In genomic region chr4:140580866-140581265, GRCm38 (mm10) we compare ENCODE assay signal across 13 mouse cellular contexts.
DNase-seq lines count a peak whose midpoint lies in the region; ATAC-seq and TF ChIP-seq lines count a peak whose summit lies in the region.
"Had no signal": no experiment of that assay in that cellular context is flagged by ENCODE, and none has a peak within 500 bp of the region (broad histone marks: within the 10 kb centered on the region; RNA-seq: fewer than 3 reads in every experiment).

No protein-coding gene starts in this region.

- H3K27ac ChIP-seq in layer of hippocampus, adult 2 months = peak overlapping the region; percentile 57; the same call in 1 of the 2 replicates
- peak overlapping the region; percentile 92; the same call in 1 of the 2 replicates for H3K27ac ChIP-seq in MEL (ENCODE audit: control insufficient read depth, low read depth, low read length)
- H3K27ac ChIP-seq in heart, embryonic 16.5 days (ENCODE audit: low read length) = peak overlapping the region; percentile 85
- H3K27ac ChIP-seq: kidney, embryonic 15.5 days; limb, embryonic 13.5 days had no signal

- no peaks in the 10 kb centered on the region for H3K9me3 ChIP-seq in MEL (replicated peaks; ENCODE audit: insufficient read depth, low read length)
- H3K9me3 ChIP-seq in heart, embryonic 16.5 days (replicated peaks; ENCODE audit: control insufficient read depth, low read length) = no peaks in the 10 kb centered on the region
- H3K9me3 ChIP-seq: kidney, embryonic 15.5 days; limb, embryonic 13.5 days; neural tube, embryonic 13.5 days had no signal

- TF ChIP-seq RAD21 in MEL (IDR thresholded peaks at IDR 0.05; ENCODE audit: low read depth, low read length) = no peak

- no peak overlapping the region for H3K4me3 ChIP-seq in layer of hippocampus, adult 2 months
- H3K4me3 ChIP-seq in MEL (ENCODE audit: control insufficient read depth in 1 of 2, insufficient read depth in 1 of 2, low read depth in 2 of 2, low read length in 2 of 2) = peak overlapping the region; percentile 70 to 74
- H3K4me3 ChIP-seq in heart, embryonic 16.5 days (ENCODE audit: low read length) = peak overlapping the region; percentile 49
- H3K4me3 ChIP-seq: kidney, embryonic 15.5 days; limb, embryonic 13.5 days; neural tube, embryonic 13.5 days had no signal

- H3K9ac ChIP-seq in MEL (ENCODE audit: control insufficient read depth, low read depth, low read length, poor library complexity, severe bottlenecking) = peak overlapping the region; percentile 83
- peak overlapping the region; percentile 70 for H3K9ac ChIP-seq in heart, embryonic 16.5 days (ENCODE audit: low read length)
- H3K9ac ChIP-seq: kidney, embryonic 15.5 days; neural tube, embryonic 13.5 days had no signal

- DNase-seq in cerebellum, postnatal 14 days = peak; percentile 56 to 65
- no peak for DNase-seq in cerebellum, postnatal 36 days
- no peak for DNase-seq in layer of hippocampus, adult 2 months (ENCODE audit: low spot score in 2 of 2)
- DNase-seq in layer of hippocampus, postnatal 10 days (ENCODE audit: low spot score in 2 of 2) = no peak
- DNase-seq in MEL (ENCODE audit: low read depth, low spot score) = no peak
- DNase-seq in right cerebral cortex, adult 2 months (ENCODE audit: low spot score in 2 of 2) = no peak
- no peak for DNase-seq in thymus, postnatal 36 days
- DNase-seq: right cerebral cortex, postnatal 14 days had no signal

- peaks cover 6 to 34% of the 10 kb centered on the region in 2 experiments for H3K4me1 ChIP-seq in MEL (ENCODE audit: control insufficient read depth in 1 of 2, insufficient read depth in 2 of 2, low read length in 2 of 2)
- H3K4me1 ChIP-seq in heart, embryonic 16.5 days (ENCODE audit: control insufficient read depth, insufficient read depth, low read length) = peaks cover 16% of the 10 kb centered on the region
- H3K4me1 ChIP-seq: limb, embryonic 13.5 days had no signal

- peak overlapping the region; percentile 65 for H3K4me2 ChIP-seq in heart, embryonic 16.5 days (ENCODE audit: low read depth, low read length)
- H3K4me2 ChIP-seq: kidney, embryonic 15.5 days; limb, embryonic 13.5 days; neural tube, embryonic 13.5 days had no signal

- peaks cover 0 to 5% of the 10 kb centered on the region in 2 experiments; a peak in 2 of 4 replicates for H3K36me3 ChIP-seq in MEL (ENCODE audit: control insufficient read depth in 1 of 2, insufficient read depth in 2 of 2, low read length in 2 of 2)
- peaks cover 26% of the 10 kb centered on the region for H3K36me3 ChIP-seq in heart, embryonic 16.5 days (ENCODE audit: control insufficient read depth, insufficient read depth)

- WGBS in heart, embryonic 16.5 days = 79% methylated on average over 4 of the region's 4 CpGs

- TF ChIP-seq CTCF in layer of hippocampus, adult 2 months (conservative IDR thresholded peaks at IDR 0.05) = no peak
- TF ChIP-seq CTCF in MEL (IDR thresholded peaks at IDR 0.05 in 2 of 3, conservative IDR thresholded peaks at IDR 0.05 in 1 of 3; ENCODE audit: control insufficient read depth in 1 of 3, insufficient read depth in 1 of 3, low read depth in 2 of 3, low read length in 3 of 3, poor library complexity in 1 of 3, severe bottlenecking in 1 of 3) = no peak

- H3K79me2 ChIP-seq in MEL (ENCODE audit: control insufficient read depth, insufficient read depth, low read length, poor library complexity) = peaks cover 9% of the 10 kb centered on the region

- H3K27me3 ChIP-seq in MEL (ENCODE audit: control insufficient read depth in 1 of 2, insufficient read depth in 2 of 2, low read length in 2 of 2) = no peaks in the 10 kb centered on the region
- no peaks in the 10 kb centered on the region for H3K27me3 ChIP-seq in heart, embryonic 16.5 days (ENCODE audit: control insufficient read depth, insufficient read depth, low read length)
- H3K27me3 ChIP-seq: kidney, embryonic 15.5 days; limb, embryonic 13.5 days; neural tube, embryonic 13.5 days had no signal

- ATAC-seq in heart, embryonic 16.5 days (replicated peaks; ENCODE audit: extremely low read depth, insufficient read depth, low FRiP score) = no peak
- ATAC-seq: forebrain, embryonic 14.5 days had no signal

- TF ChIP-seq POLR2A in MEL (IDR thresholded peaks at IDR 0.05; ENCODE audit: control insufficient read depth in 1 of 2, insufficient read depth in 1 of 2, low read depth in 1 of 2, low read length in 2 of 2, poor library complexity in 1 of 2) = no peak

- TF ChIP-seq EP300 in MEL (IDR thresholded peaks at IDR 0.05; ENCODE audit: low read depth in 1 of 2, low read length in 2 of 2) = no peak

TF ChIP-seq in MEL, 35 proteins besides CTCF, POLR2A, EP300 and RAD21:
- TF ChIP-seq JUND (IDR thresholded peaks at IDR 0.05; ENCODE audit: low read depth, low read length) = no peak
- no peak for TF ChIP-seq NRF1 (IDR thresholded peaks at IDR 0.05; ENCODE audit: insufficient read depth, low read depth, low read length, poor library complexity, severe bottlenecking)
- TF ChIP-seq SIN3A (IDR thresholded peaks at IDR 0.05; ENCODE audit: low read length) = no peak
- TF ChIP-seq CHD1 (IDR thresholded peaks at IDR 0.05; ENCODE audit: low read depth, low read length) = no peak
- TF ChIP-seq GABPA (IDR thresholded peaks at IDR 0.05; ENCODE audit: low read depth, low read length) = no peak

Comparison
In these comparisons a context has a peak if more than half of its experiments do, and no peak if none do; other contexts are left out.
1. DNase-seq: peak in cerebellum, postnatal 14 days (2 of 2); none in cerebellum, postnatal 36 days (0 of 2), layer of hippocampus, adult 2 months (0 of 2), layer of hippocampus, postnatal 10 days (0 of 2), MEL (single experiment), right cerebral cortex, adult 2 months (0 of 2) and thymus, postnatal 36 days (0 of 2).
2. Peak in every context shown above with its lines, with median percentiles within 50 percentile points of each other: H3K27ac ChIP-seq.